Mouse (Mus musculus) cerebellum, adult 2 months (tissue): ENCODE data around the gene Tmem116.

ENCODE experiments used
- CTCF ChIP-seq: fragments of 200-500 bp; IDR thresholded peaks from 2 replicates; pipeline ENCODE4 v1.5.1; 2011; ENCODE audit warnings: low read depth, mild to moderate bottlenecking, control low read depth, low read length, moderate library complexity, borderline replicate concordance; ENCODE audit not compliant: insufficient read depth
- POLR2A ChIP-seq: fragments of 200-500 bp; IDR thresholded peaks from 2 replicates; pipeline ENCODE4 v1.6.1; 2011; ENCODE audit warnings: low read length, control low read depth, borderline replicate concordance; ENCODE audit not compliant: insufficient read depth

DNA sequence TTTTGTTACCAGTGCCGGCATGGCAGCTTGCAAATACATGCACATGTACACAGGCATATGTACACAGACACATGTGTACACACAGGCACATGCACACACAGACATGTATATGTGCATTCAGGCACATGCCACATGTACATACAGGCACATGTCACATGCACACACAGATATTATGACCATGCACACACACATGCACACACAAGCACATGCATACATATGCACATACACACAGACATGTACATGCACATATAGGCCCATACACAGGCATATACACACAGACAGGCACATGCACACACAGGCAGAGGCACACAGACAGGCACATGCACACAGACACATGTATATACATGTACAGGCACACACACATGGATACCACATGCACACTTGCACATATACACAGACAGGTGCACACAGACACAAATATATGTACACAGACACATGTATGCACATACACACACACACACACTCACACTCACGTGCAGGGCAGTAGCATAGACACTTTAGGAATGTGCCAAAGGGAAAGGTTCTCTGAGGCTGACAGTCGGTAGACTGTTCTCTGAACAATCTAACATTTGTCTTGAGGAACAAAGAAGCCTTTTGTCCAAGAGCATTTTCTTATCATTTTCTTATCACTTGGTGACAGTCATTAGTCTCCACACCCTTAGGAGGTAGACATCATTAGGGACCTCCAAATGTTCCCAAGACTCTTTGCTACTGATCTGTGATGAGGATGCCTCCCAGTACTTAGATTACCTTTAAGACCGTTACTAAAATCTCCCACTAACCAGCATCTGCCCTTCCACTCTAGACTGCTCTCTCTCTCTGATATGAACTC is 9.9 kb downstream of the Tmem116 start:
- no peak for TF ChIP-seq POLR2A
- TF ChIP-seq CTCF = no peak
